Mouse (Mus musculus): ENCODE data around the gene 5730507C01Rik. TPM values are rescaled to one million over a fixed set of nuclear protein-coding genes. Genes with fewer than 3 reads are reported as not detected.
"Not testable (repeated sequence)": the region's sequence is repeated elsewhere in the genome, so short reads cannot be mapped to it uniquely, and the experiment has no call there.

The 5730507C01Rik gene
- under 1 TPM; 0.41 to 0.94 TPM for total RNA-seq (2021)

DNA sequence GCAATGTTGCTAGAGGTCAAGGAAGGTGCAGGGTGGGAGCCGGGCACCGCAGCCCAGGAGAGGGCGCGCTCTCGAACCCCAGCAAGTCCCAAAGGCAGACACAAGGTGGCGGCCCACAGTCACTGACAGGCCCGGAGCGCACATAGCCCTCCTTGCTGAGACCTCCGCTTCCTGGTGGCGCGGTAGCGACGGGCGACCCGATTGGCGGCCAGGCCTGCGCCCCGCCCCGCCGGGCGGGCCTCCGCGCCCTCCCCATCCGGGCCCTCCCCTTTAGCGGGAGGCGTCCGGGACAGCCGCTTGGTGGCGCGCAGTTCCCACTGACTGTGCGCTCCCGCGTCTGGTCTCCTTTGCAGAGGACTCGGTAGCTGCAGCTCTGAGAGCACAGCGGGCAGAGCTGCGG lies at the start of gene 5730507C01Rik:
5730507C01Rik (plus strand) TSS at position 340 of the 400 bp plus-strand sequence.
- DNase-seq (ENCODE audit: low spot score in 2 of 2), result peak; percentile 5 to 10
- intact Hi-C loops (cut with DNase I), result no loop called here

DNA sequence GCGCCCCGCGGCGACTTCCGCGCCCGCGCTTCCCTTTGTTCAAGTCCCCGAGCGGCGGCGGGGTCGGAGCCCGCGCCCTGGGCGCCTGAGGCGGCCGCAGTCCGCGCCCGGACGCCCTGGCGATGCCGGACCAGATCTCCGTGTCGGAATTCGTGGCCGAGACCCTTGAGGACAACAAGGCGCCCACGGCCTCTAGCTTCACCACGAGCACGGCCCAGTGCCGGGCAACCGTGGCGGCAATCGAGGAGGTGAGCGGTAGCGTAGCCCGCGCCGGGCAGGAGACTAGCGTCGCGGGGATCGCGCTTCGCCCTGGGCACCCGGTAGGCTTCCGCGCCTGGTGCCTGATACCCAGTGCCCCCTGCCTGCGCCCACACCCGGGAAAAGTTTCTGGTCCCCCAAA lies 306 bp downstream of the 5730507C01Rik start:
- intact Hi-C loops (cut with DNase I); DNase-seq (ENCODE audit: low spot score in 2 of 2): not testable (repeated sequence)

DNA sequence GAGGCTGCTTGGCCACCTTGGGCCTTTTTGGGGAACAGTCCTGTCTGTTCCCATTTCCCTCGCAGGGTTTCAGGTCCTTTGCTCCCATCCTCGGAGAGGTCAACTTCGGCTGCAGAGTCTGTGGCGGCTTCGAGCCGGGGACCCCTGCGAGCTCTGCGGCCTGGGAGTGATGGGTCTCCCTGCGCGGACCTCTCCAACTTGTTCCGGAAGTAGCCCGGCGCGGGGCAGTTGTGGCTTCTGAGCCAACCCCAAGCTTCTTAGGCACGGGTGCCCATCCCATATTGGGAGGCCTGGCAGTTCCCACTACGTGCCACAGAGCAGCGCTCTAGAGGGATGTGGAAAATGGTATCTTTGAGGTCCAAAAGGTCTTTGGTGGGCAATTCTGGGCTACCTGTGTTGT lies 767 bp downstream of the 5730507C01Rik start:
- DNase-seq (ENCODE audit: low spot score in 2 of 2); intact Hi-C loops (cut with DNase I): not testable (repeated sequence)
